Mouse (Mus musculus): ENCODE results near the gene Bves. TPM values are rescaled to one million over a fixed set of nuclear protein-coding genes. Genes with fewer than 3 reads are reported as not detected.
"Not testable (repeated sequence)": the region's sequence is repeated elsewhere in the genome, so short reads cannot be mapped to it uniquely, and the experiment has no call there.

Bves gene
- 10 to 100 TPM; 35.0 to 37.2 TPM for total RNA-seq (2021)
- long read RNA-seq, experiment 1, full-length matches to known transcripts, result 45 of 86 reads
- long read RNA-seq, experiment 1, partial matches to known transcripts, result 28 of 86 reads
- long read RNA-seq, experiment 1, other reads (novel, unspliced or antisense), result 13 of 86 reads
- long read RNA-seq, experiment 2, full-length matches to known transcripts, result 51 of 92 reads
- long read RNA-seq, experiment 2, partial matches to known transcripts, result 22 of 92 reads
- long read RNA-seq, experiment 2, other reads (novel, unspliced or antisense), result 19 of 92 reads

- peak; percentile 57 for DNase-seq
- intact Hi-C loops (cut with DNase I; ENCODE audit: low total_unique reads), result no loop called here
Observed at GRCm38 (mm10) chr10:45335434-45336422, at the start of gene Bves. Gene Bves, plus strand, starts transcription at chr10:45335772.

DNA sequence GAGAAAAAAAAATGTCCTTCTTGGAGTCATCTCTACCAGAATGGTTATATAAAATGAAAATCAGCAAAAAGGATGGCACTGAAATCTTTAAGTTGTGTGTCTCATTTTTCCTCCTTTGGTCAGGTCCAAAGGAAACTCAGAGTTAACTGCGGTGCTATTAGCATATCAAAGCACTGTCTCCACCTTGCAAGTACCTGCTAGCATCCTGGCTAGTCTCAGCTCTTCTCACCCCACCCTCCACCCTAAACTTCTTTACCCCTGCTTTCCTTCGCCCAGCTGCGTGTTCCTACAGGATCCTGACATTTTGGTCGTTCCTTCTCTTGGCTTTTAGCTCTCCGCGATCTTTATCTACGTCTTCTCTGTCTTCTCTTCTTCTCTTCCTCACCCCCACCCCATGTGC is 47.2 kb upstream of the Bves start:
- DNase-seq, result no peak
- intact Hi-C loops (cut with DNase I; ENCODE audit: low total_unique reads), result no loop called here

DNA sequence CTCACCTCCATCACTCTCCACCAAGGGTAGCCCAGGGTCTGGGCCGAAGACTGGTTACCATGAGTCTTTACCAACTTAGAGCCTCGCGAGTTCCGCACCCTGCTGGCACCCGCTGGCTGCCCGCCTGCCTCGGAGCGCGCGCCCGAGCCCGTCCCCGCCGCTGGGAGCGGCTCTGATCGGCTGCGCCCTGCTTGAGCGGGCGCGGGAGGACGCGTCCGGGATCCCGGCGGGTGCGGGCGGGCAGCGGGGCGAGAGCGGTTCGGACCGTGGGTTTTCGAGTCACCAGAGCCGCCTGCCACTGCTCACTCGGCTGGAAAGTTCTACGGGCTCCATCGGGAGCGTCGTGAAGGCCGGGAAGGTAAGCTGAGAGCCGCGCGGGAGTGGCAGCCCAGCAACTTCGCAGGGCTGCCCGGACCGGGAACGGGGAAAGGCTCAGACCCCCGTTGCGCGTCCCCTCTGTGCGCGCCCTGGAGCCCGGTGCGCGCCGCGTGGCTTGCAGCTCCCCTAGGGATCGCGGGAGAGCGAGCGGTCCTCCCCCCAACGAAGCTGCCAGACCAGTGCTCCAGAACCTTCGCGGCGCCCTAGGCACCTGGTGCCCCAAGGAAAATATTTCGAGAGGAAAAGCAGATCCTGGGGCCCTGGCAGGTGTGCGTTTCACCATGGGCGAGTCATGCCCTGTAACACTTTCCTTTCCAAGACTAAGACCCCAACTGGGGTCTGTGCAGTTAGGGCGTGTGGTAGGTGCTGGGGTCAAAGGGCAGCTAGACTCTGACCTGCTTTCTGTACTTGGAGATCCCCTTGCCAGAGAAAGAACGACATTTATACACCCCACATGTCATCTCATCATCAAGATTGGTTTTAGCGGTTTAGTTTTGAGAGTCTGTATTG is 46.1 kb upstream of the Bves start:
- DNase-seq, result peak; percentile 57
- intact Hi-C loops (cut with DNase I; ENCODE audit: low total_unique reads), result no loop called here

DNA sequence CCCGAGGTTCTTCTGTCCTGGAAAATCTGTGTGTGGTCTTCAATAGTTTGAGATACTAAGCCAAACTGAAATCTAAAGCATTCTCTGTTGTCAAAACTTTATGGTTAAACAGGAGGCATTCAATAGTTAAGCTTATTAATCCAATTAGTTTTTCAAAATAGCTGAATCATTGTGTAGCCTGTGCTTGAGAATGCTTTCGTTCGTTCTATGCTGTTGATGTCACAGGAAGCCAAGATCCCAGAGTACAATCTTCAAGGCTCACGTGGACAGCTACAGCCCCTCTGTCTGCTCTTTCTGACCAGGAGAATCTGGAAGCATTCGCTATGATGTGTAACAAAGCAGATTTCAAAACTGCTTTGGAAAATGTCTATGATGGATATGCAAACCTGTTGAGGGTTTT is 45.0 kb upstream of the Bves start:
- intact Hi-C loops (cut with DNase I; ENCODE audit: low total_unique reads), result no loop called here
- no peak for DNase-seq

DNA sequence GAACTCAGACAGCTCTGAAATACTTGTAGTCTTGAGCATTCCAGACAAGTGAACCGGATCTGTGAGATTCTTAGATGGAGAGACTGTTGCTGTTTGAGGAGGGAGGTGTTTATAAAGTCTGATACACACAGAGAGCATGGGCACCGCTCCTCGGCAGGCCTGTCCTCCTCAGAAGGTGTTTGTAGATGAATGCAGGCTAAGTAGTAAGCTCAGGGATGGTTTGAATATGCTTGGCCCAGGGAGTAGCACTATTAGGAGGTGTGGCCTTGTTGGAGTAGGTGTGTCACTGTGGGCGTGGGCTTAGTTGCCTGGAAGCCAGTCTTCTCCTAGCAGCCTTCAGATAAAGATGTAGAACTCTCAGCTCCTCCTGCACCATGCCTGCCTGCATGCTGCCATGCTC is 43.4 kb upstream of the Bves start:
- intact Hi-C loops (cut with DNase I; ENCODE audit: low total_unique reads), result not testable (repeated sequence)

GRCm38 (mm10) chr10:45295093-45295492 is 40.5 kb upstream of the Bves start:
- intact Hi-C loops (cut with DNase I; ENCODE audit: low total_unique reads), result no loop called here
- no peak for DNase-seq

More for the DNA sequence above, 43.4 kb upstream of the Bves start:
- DNase-seq, result not testable (repeated sequence)

DNA sequence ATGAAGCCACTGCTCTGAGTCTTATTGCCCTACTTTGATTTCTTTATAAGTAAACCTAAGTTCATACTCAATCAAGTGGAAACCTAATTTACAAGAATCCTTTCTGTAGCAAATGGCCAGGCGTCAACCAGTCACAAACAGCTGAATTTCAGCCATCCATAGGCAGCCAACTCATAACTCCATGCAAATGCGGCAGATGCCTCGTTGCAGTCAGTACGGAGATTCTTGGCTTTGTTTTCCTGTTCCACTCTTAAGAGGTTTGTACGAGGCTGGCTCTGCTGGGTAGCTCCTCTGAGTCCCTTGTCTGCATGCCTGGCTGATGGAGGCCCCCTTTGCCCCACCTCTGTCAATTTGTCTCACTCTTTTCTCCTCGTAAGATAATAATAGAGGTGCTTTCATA is 37.1 kb upstream of the Bves start:
- DNase-seq, result no peak
- intact Hi-C loops (cut with DNase I; ENCODE audit: low total_unique reads), result no loop called here

DNA sequence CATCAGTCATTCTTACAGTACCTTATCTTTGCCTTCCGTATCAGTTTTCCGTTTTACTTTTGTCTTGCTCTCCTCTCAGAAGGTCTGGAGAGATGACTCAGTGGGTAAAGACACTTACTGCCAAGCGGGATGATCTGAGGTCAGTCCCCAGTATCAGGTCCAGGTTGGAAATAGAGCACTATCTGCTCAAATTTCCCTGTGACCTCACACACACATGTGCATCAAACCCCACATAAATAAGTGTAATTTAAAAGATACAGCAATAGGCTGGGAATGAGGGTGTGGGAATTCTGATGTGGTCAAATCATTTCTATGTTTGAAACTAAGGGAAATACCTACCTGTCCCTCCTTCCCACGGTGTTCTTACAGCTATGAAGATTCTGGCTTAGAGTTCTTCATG is 36.1 kb upstream of the Bves start:
- intact Hi-C loops (cut with DNase I; ENCODE audit: low total_unique reads), result no loop called here
- no peak for DNase-seq

DNA sequence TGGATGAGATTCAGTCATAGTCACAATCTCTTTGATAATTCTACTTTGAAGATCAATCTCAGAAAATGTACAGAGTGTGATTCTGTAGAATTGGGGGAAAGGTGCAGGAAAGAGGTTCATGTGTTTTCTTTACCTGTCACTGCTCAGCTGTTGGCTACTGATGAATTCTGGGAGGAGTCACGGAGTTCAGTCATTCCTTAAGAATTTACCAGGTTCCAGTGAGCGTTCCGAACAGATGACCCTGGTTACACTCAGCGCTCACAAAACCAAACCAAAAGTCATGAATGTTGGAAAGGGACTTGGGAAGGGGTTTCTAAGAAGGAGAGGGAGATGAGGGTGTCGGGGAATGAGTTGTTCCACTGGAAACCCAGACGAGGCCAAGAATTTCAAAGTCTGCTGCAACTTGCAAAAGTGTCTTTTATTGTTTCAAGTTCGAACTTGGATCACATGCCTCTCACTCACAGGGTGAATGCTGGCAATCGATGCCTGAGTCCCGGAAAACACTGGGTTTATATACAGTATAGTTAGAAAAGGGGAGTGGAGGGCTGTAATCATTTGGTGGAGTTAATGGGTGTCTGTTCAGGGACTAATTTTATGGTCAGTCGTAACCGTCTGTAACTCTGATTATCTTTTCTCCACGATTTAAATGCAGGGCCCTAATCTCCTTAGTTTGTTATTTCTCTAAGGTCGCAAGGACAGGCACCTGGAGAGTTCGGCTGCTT is 32.1 kb upstream of the Bves start:
- DNase-seq, result no peak

GRCm38 (mm10) chr10:45305173-45305572 is 30.4 kb upstream of the Bves start:
- DNase-seq, result no peak
- intact Hi-C loops (cut with DNase I; ENCODE audit: low total_unique reads), result no loop called here

More for the DNA sequence above, 32.1 kb upstream of the Bves start:
- intact Hi-C loops (cut with DNase I; ENCODE audit: low total_unique reads), result no loop called here

DNA sequence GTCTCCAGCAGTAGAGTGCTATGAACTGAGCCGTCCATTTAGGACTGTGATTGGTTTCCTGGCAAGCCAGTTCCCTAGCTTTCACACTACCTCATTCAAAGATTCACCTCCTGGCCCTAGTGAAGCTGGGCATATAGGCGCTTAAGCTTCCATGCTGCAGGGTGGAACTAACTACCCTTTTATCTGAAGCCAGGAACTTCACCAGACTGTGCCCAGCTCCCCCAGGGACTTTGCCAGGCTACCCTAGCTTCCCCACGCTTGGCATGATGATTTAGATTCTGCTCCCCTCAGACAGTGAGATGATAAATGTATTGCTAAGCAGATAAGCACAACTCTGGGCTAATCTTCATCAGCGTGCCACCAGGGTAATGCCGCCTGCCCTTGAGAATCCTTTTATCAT is 24.4 kb upstream of the Bves start:
- no peak for DNase-seq
- intact Hi-C loops (cut with DNase I; ENCODE audit: low total_unique reads), result no loop called here

- DNase-seq, result peak; percentile 69
Observed at GRCm38 (mm10) chr10:45311624-45312023, 23.9 kb upstream of the Bves start.

GRCm38 (mm10) chr10:45314865-45315264 is 20.7 kb upstream of the Bves start:
- no peak for DNase-seq
- intact Hi-C loops (cut with DNase I; ENCODE audit: low total_unique reads), result no loop called here

More at GRCm38 (mm10) chr10:45311624-45312023, 23.9 kb upstream of the Bves start:
- intact Hi-C loops (cut with DNase I; ENCODE audit: low total_unique reads), result no loop called here

DNA sequence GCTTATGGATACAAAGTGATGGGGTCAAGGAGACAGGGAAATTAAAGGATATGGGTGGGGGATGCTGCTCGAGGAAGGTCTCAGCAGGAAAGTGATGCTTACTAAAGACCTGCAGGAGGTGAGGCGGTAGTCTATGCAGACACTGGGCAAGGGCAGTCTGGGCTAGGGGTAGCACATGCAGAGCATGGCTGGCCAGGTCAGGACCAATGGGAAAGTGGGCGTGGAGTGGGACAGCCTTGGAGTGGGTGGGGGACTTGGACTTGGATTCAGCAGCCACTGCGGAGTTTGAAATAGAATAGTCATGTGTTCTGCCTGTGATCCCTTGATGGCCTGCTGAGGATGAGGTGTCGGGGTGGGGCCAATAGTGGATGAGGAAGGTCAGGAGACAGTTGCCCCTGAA is 16.6 kb upstream of the Bves start:
- intact Hi-C loops (cut with DNase I; ENCODE audit: low total_unique reads), result no loop called here
- no peak for DNase-seq

GRCm38 (mm10) chr10:45320296-45320695 is 15.3 kb upstream of the Bves start:
- DNase-seq, result no peak
- intact Hi-C loops (cut with DNase I; ENCODE audit: low total_unique reads), result no loop called here

DNA sequence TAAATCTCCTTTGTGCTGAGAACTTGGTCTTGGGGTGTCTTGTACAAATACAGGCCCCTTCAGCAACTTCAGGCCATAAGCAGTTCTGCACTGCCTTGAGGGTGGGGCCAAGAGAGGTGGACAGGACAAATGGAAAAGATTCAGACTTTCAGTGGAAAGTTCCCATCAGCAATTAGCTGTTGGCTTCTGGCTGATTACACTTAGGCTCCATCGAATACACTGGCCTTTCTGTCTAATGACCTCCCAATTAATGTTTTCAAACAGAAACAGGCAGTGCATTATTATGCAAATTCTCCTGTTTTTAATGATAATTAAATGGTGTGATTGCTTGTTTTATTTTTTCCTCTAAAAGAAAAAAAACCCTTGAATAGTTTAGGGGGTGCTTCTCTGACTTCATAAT is 11.4 kb upstream of the Bves start:
- intact Hi-C loops (cut with DNase I; ENCODE audit: low total_unique reads), result no loop called here
- DNase-seq, result no peak

GRCm38 (mm10) chr10:45328196-45329000 is 7.2 kb upstream of the Bves start:
- DNase-seq, result no peak
- intact Hi-C loops (cut with DNase I; ENCODE audit: low total_unique reads), result no loop called here

GRCm38 (mm10) chr10:45334925-45335324 is 647 bp upstream of the Bves start:
- intact Hi-C loops (cut with DNase I; ENCODE audit: low total_unique reads), result no loop called here
- DNase-seq, result no peak
